Mouse (Mus musculus): ENCODE measurements at regions not wholly inside any gene's neighbourhood (a gene's known extent, or its start where the extent isn't known, plus 50 kb on each side); places are given as distances from the start of the nearest gene placed in this dataset.

GRCm38 (mm10) chr14:25313693-25314240 is 145.2 kb upstream of the Zmiz1 start:
- no peaks in the 10 kb centered on the region for H3K36me3 ChIP-seq (ENCODE audit: insufficient read depth)
- no peak overlapping the region for H3K9ac ChIP-seq
- 84% methylated on average over 4 of the region's 4 CpGs for WGBS
- H3K4me3 ChIP-seq (ENCODE audit: low read depth, low read length) = no peak overlapping the region
- no peak overlapping the region for H3K27ac ChIP-seq (ENCODE audit: low read depth, low read length)
- peaks cover 4% of the 10 kb centered on the region; the same call in 1 of the 2 replicates for H3K4me1 ChIP-seq (ENCODE audit: insufficient read depth)
- no peak overlapping the region for H3K4me2 ChIP-seq (ENCODE audit: low read depth)
- no peaks in the 10 kb centered on the region for H3K9me3 ChIP-seq (ENCODE audit: low read length)
- TF ChIP-seq CTCF (IDR thresholded peaks at IDR 0.05; ENCODE audit: low read depth) = no peak
- DNase-seq = no peak
- H3K27me3 ChIP-seq (ENCODE audit: insufficient read depth, low read length) = no peaks in the 10 kb centered on the region
- ATAC-seq = no peak

- no peak overlapping the region for H3K27ac ChIP-seq (ENCODE audit: low read depth, low read length)
- H3K4me1 ChIP-seq (ENCODE audit: insufficient read depth) = no peaks in the 10 kb centered on the region; the same call in none of the 2 replicates
- ATAC-seq (no peak), DNase-seq (no peak)
- 84% methylated on average over 5 of the region's 5 CpGs for WGBS
- TF ChIP-seq CTCF (IDR thresholded peaks at IDR 0.05; ENCODE audit: low read depth) = no peak
- H3K9ac ChIP-seq = no peak overlapping the region
- no peaks in the 10 kb centered on the region for H3K27me3 ChIP-seq (ENCODE audit: insufficient read depth, low read length)
- H3K9me3 ChIP-seq (ENCODE audit: low read length) = no peaks in the 10 kb centered on the region
- H3K36me3 ChIP-seq (ENCODE audit: insufficient read depth) = no peaks in the 10 kb centered on the region
- no peak overlapping the region for H3K4me3 ChIP-seq (ENCODE audit: low read depth, low read length)
- H3K4me2 ChIP-seq (ENCODE audit: low read depth) = no peak overlapping the region
Measured at GRCm38 (mm10) chr14:25316491-25316890, 142.5 kb upstream of the Zmiz1 start.

- H3K4me1 ChIP-seq (ENCODE audit: insufficient read depth) = no peaks in the 10 kb centered on the region; the same call in 1 of the 2 replicates
- no peaks in the 10 kb centered on the region for H3K27me3 ChIP-seq (ENCODE audit: insufficient read depth, low read length)
- TF ChIP-seq CTCF (IDR thresholded peaks at IDR 0.05; ENCODE audit: low read depth) = no peak
- H3K9ac ChIP-seq = peak overlapping the region; percentile 43; the same call in 1 of the 2 replicates
- ATAC-seq = peak; percentile 90
- H3K4me2 ChIP-seq (ENCODE audit: low read depth) = peak overlapping the region; percentile 28
- H3K4me3 ChIP-seq (ENCODE audit: low read depth, low read length) = no peak overlapping the region
- peak; percentile 85 for DNase-seq
- H3K9me3 ChIP-seq (ENCODE audit: low read length) = no peaks in the 10 kb centered on the region
- no peaks in the 10 kb centered on the region for H3K36me3 ChIP-seq (ENCODE audit: insufficient read depth)
- peak overlapping the region; percentile 84 for H3K27ac ChIP-seq (ENCODE audit: low read depth, low read length)
- WGBS = 7% methylated on average over 37 of the region's 37 CpGs
Measured at GRCm38 (mm10) chr14:25317680-25318471, 141.1 kb upstream of the Zmiz1 start.

- 36% methylated on average over 12 of the region's 12 CpGs for WGBS
- Histone ChIP-seq H3K4me3 (ENCODE audit: low read depth, low read length) (no peak overlapping the region), H3K4me1 (ENCODE audit: insufficient read depth) (no peaks in the 10 kb centered on the region; the same call in 1 of the 2 replicates), H3K36me3 (ENCODE audit: insufficient read depth) (no peaks in the 10 kb centered on the region), H3K4me2 (ENCODE audit: low read depth) (no peak overlapping the region), H3K9ac (no peak overlapping the region), H3K9me3 (ENCODE audit: low read length) (no peaks in the 10 kb centered on the region), H3K27ac (ENCODE audit: low read depth, low read length) (0 out of 2 replicates have a peak overlapping the region, but pooled peaks have one; percentile 84), H3K27me3 (ENCODE audit: insufficient read depth, low read length) (no peaks in the 10 kb centered on the region)
- no peak for TF ChIP-seq CTCF (IDR thresholded peaks at IDR 0.05; ENCODE audit: low read depth)
- no peak for ATAC-seq
- DNase-seq = no peak
Measured at GRCm38 (mm10) chr14:25318909-25319308, 140.1 kb upstream of the Zmiz1 start.

GRCm38 (mm10) chr14:25320141-25320540 is 138.8 kb upstream of the Zmiz1 start:
- no peaks in the 10 kb centered on the region for H3K27me3 ChIP-seq (ENCODE audit: insufficient read depth, low read length)
- H3K9ac ChIP-seq = no peak overlapping the region
- ATAC-seq (0 out of 2 replicates have a peak, but pooled peaks have one; percentile 10), DNase-seq (no peak)
- no peak overlapping the region for H3K27ac ChIP-seq (ENCODE audit: low read depth, low read length)
- no peaks in the 10 kb centered on the region for H3K36me3 ChIP-seq (ENCODE audit: insufficient read depth)
- H3K4me2 ChIP-seq (ENCODE audit: low read depth) = no peak overlapping the region
- H3K4me3 ChIP-seq (ENCODE audit: low read depth, low read length) = no peak overlapping the region
- 30% methylated on average over 4 of the region's 4 CpGs for WGBS
- H3K9me3 ChIP-seq (ENCODE audit: low read length) = no peaks in the 10 kb centered on the region
- no peak for TF ChIP-seq CTCF (IDR thresholded peaks at IDR 0.05; ENCODE audit: low read depth)
- H3K4me1 ChIP-seq (ENCODE audit: insufficient read depth) = no peaks in the 10 kb centered on the region; the same call in 1 of the 2 replicates

- no peak overlapping the region for H3K27ac ChIP-seq (ENCODE audit: low read depth, low read length)
- no peak for ATAC-seq
- WGBS = 86% methylated on average over 6 of the region's 6 CpGs
Measured at GRCm38 (mm10) chr14:25323542-25324484, 135.2 kb upstream of the Zmiz1 start.

More at GRCm38 (mm10) chr14:25323542-25324484, 135.2 kb upstream of the Zmiz1 start:
- Histone ChIP-seq H3K9ac (no peak overlapping the region), H3K4me3 (ENCODE audit: low read depth, low read length) (no peak overlapping the region), H3K27me3 (ENCODE audit: insufficient read depth, low read length) (no peaks in the 10 kb centered on the region), H3K4me2 (ENCODE audit: low read depth) (no peak overlapping the region), H3K9me3 (ENCODE audit: low read length) (no peaks in the 10 kb centered on the region), H3K36me3 (ENCODE audit: insufficient read depth) (no peaks in the 10 kb centered on the region), H3K4me1 (ENCODE audit: insufficient read depth) (no peaks in the 10 kb centered on the region; the same call in 1 of the 2 replicates)
- TF ChIP-seq CTCF (IDR thresholded peaks at IDR 0.05; ENCODE audit: low read depth) = no peak
- no peak for DNase-seq

All from forebrain, postnatal 0 days (tissue).